Mouse (Mus musculus): Measurements from ENCODE around the gene P2ry12. TPM values are rescaled to one million over a fixed set of nuclear protein-coding genes. Genes with fewer than 3 reads are reported as not detected.

P2ry12 gene
- total RNA-seq, 2 experiments from 2014 or later = 1.9 to 2.4 TPM

DNA sequence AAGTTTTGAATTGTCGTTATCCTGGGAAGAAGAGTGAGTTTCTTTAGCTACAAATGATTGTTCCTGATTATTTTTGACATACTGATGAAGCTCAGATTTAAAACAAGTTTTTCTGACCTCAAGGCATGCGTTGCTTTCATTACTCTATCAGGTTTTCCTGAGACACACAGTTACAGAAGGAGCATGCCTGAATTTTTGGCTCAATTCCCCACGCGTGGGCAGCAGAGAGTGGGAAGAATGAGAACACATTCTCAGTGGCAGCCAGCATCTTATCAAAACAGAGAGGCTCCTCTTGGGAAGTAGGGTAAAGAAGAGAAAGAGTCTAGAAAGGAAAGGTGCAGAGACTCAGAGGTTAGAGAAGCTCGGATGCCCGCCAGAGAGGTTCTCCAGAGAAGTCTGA is 19.3 kb downstream of the P2ry12 start:
- DNase-seq (ENCODE audit: low spot score in 2 of 2) = no peak

GRCm38 (mm10) chr3:59234878-59235277 is 27.8 kb downstream of the P2ry12 start:
- DNase-seq (ENCODE audit: low spot score in 2 of 2) = no peak

GRCm38 (mm10) chr3:59230912-59231311 is 31.8 kb downstream of the P2ry12 start:
- no peak for DNase-seq (ENCODE audit: low spot score in 2 of 2)

DNA sequence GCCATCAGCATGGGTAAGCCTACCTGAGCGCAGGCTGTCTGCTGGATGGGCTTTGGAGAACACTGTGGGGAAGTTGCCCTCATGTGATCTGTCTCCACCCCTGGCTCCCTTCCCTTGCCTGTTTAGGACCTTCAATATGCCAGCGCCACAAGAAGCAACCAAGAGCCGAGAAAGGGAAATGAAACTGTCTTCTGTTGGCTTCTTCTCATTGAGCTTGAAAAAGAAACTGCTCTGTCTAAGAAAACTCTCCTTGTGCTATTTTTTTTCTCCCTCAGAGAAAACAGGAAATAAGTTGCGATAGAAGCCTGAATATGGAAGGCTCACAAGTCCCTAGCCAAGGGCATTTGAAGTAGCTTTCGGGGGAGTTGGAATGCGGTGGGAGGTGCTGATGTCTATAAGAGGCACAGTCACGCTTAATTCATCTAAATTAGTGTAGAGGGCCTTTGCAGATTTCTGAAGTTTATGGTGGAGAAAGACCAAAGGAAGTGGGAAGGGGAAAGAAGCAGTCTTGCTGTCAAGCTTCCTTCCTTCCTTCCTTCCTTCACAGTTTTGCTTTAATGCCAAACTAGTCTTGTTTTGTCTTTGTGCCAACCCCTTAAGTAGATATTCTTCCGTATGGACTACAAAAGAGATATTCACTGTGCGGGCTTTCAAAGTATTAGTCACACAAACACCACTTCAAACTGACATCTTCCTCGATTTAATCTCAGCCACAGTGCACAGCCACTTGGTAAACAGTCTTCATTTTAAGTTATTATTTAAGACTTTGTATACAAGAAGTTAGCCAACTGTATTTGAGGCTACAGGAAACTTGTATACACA is 33.7 kb downstream of the P2ry12 start:
- DNase-seq (ENCODE audit: low spot score in 2 of 2) = no peak

DNA sequence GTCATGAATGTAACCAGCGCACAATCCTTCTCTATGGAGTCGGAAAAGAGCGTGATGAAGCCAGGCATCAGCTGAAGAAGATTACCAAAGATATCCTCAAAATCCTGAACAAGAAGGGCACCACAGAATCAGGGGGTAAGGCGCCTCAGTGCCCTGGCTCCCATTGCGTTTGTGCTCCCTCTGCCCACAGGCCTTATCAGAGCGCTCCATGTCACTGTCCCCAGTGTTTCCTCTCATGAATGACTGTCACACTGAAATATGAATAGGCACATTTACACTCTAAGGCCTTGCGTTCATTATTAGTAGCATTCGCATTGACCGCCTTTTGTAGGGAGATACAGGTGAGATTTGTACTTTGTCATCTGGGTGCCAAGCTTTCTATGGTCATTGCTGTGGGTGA is 35.0 kb downstream of the P2ry12 start:
- DNase-seq (ENCODE audit: low spot score in 2 of 2) = no peak

GRCm38 (mm10) chr3:59225411-59225810 is 37.3 kb downstream of the P2ry12 start:
- no peak for DNase-seq (ENCODE audit: low spot score in 2 of 2)

DNA sequence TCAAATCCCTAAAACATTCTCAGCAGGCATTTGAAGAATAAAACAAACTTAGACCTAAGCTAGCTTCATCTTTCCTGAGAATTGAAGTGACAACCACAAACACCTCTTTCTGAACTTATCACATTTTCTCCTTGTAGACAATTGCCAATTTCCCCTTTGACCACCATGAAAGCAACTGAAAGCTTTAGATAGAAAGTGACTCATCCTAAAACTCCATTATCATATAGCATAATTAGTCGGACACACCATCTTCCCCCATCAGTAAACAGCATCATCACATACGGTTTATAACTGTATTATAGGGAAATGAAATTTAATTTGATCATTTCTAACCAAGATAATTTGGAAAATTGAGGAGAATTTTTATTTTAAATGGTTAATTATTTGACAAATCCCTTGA is 40.4 kb downstream of the P2ry12 start:
- DNase-seq (ENCODE audit: low spot score in 2 of 2) = no peak

DNA sequence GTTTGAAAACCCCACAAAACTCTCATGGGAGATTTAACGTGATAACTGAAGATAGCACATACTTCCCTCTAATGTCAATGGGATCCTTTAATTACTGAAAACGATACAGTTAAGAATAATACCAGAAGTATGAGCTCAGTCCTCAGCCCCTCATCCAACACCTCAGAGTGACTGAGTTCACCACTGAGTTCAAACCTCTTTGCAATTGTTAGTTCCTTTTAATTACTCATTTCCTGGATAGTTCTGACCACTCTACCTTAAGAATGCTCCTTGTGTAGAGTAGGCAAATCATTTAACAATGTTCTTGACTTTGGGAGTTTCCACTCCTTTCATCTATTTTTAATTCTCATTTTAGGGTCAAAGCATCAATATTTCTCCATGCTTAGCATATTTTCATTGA is 43.3 kb downstream of the P2ry12 start:
- DNase-seq (ENCODE audit: low spot score in 2 of 2) = no peak

- DNase-seq (ENCODE audit: low spot score in 2 of 2) = no peak
Measured at GRCm38 (mm10) chr3:59217211-59217610, 45.5 kb downstream of the P2ry12 start.

DNA sequence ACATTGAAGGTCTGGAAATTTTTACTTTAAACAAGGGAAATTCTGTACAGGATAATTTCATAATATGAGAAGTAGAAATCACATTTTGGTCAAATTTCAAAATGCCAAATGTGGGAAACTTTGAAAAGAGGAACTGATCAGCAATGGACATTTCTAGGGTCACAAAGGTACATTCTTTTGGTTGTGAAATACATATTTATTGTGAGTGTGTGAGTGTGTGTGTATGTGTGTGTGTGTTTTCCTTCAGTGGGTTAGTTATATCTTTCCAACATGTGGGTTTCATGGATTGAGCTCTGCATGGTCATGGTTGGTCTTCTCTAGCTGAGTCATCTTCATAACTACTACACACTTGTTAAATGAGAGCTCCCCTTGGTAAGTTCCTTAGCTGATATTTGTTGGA is 50.3 kb downstream of the P2ry12 start:
- DNase-seq (ENCODE audit: low spot score in 2 of 2) = no peak

GRCm38 (mm10) chr3:59211784-59212183 is 50.9 kb downstream of the P2ry12 start:
- DNase-seq (ENCODE audit: low spot score in 2 of 2) = no peak

- DNase-seq (ENCODE audit: low spot score in 2 of 2) = no peak
Measured at GRCm38 (mm10) chr3:59210727-59211126, 51.9 kb downstream of the P2ry12 start, which contains the start of gene P2ry13. Gene P2ry13 (minus strand): TSS chr3:59210882.

- no peak for DNase-seq (ENCODE audit: low spot score in 2 of 2)
Measured at GRCm38 (mm10) chr3:59210089-59210488, 52.6 kb downstream of the P2ry12 start.

GRCm38 (mm10) chr3:59208650-59209548 is 53.8 kb downstream of the P2ry12 start:
- DNase-seq (ENCODE audit: low spot score in 2 of 2) = peak in 1 of 2 experiments; percentile 30

DNA sequence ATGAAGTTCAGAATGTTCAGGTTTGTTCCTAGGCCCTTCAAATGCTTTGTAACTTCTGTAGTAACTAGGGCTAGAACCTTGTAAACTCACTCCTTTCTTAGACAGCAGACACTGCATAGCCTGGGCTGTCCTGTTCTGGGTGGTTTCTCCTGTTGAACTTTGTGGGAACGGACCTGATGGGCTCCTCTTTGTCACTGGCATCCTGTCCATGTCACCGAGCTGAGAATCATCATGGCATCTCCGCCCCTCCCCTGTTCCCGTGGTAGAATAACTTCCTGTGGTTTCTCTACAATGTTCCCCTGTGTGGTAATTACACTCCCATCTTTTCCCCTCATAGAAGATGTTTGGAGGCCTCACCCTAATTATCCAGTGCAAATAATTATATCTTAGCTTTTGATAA is 56.7 kb downstream of the P2ry12 start:
- DNase-seq (ENCODE audit: low spot score in 2 of 2) = no peak

DNA sequence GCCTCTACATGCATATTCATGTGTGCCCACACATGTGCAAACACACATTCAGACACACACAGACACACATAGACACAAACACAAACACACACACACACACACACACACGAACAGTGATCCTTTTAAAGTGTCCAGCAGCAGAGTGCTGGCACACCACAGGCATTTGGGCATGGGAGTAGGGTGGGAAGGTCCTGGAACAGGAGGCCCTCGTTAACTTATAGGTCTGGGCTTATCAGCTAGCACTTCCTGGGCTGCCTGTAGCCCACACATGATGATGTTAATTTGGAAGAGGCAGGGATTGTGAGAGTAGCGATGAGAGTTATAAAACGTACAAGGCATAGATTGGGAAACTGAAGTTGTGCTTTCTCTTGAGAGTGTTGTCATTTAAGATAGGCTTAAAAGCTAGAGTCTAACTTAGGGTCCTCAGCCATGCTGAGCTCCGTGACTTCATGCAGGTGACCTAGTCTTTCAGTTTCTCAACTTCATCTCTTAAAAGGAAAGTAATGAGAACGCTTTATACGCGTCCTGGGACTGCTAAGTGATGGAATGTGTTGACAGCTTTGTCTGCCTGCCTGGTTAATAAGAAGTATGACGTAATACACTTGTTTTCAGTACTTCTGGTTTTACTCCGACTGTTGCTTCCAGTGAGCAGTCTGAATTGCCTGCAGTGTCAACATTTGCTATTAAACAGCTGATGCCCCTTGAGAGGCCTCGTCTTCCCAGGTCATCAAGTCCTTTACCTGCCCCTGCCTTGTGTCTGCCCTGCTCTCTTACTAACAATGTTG is 57.8 kb downstream of the P2ry12 start:
- no peak for DNase-seq (ENCODE audit: low spot score in 2 of 2)

GRCm38 (mm10) chr3:59203802-59204520 is 58.7 kb downstream of the P2ry12 start:
- no peak for DNase-seq (ENCODE audit: low spot score in 2 of 2)

GRCm38 (mm10) chr3:59197329-59197948 is 65.2 kb downstream of the P2ry12 start:
- no peak for DNase-seq (ENCODE audit: low spot score in 2 of 2)

- DNase-seq (ENCODE audit: low spot score in 2 of 2) = no peak
Measured at GRCm38 (mm10) chr3:59194938-59195337, 67.7 kb downstream of the P2ry12 start, which contains the start of gene Gpr87. Gene Gpr87 (minus strand): TSS chr3:59195104.

GRCm38 (mm10) chr3:59194099-59194498 is 68.6 kb downstream of the P2ry12 start:
- DNase-seq (ENCODE audit: low spot score in 2 of 2) = no peak
